Mouse (Mus musculus): Measurements from ENCODE around the gene Gm45902. TPM values are rescaled to one million over a fixed set of nuclear protein-coding genes. Genes with fewer than 3 reads are reported as not detected.

Gm45902 gene
- total RNA-seq, 1 experiment from 2014 or later: 3.7 TPM

Other genes starting within 250 kb of the Gm45902 start
- gene Nmt2, start 228.6 kb downstream of the Gm45902 start, total RNA-seq (2021): 71.5 and 103 TPM in 2 replicates
- gene Rpp38, start 180.1 kb downstream of the Gm45902 start, total RNA-seq (2021): 11.1 and 11.3 TPM in 2 replicates
- gene Acbd7, start 176.6 kb downstream of the Gm45902 start, total RNA-seq (2021): not detected in 2 replicates
- 0.43 TPM in 1 of 2 replicates, not detected in the other for gene Olah, start 115.6 kb downstream of the Gm45902 start, total RNA-seq (2021)
- 1.2 TPM in 1 of 2 replicates, not detected in the other for gene Meig1, start 90.1 kb downstream of the Gm45902 start, total RNA-seq (2021)
- gene Dclre1c, start 88.7 kb downstream of the Gm45902 start, total RNA-seq (2021): 10.0 and 12.1 TPM in 2 replicates
- 1.6 and 3.1 TPM in 2 replicates for gene Suv39h2, start 37.8 kb downstream of the Gm45902 start, total RNA-seq (2021)
- 40.8 and 44.7 TPM in 2 replicates for gene Hspa14, start within 50 bp of the Gm45902 start, total RNA-seq (2021)
- 2.0 and 3.8 TPM in 2 replicates for gene Cdnf, start 240 bp upstream of the Gm45902 start, total RNA-seq (2021)
- 9.5 and 15.9 TPM in 2 replicates for gene Fam107b, start 57.7 kb upstream of the Gm45902 start, total RNA-seq (2021)

Data from adrenal gland, postnatal 25 days (tissue).